13 mouse cellular contexts compared by ENCODE assay signal in the genomic region with DNA sequence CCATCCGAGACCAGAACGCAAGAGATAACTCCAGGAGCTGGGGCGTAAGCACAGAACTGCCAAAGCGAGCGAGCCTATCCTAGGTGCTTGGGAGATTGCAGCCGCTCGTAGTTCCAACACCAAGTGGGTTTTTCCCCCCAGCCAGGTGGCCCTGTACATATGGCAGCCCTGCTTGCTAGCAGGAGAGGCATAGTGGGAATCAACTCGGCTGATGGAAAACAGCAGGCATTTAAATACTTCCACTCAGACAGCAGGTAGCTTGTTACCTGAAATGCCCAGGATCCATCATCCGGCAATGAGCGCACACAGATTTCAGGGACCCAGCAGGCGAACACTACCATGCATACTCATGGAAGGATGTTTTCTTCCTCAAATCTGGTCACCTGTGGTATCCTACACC.
"Had no signal": no experiment of that assay in that cellular context is flagged by ENCODE, and none has a peak within 500 bp of the region (broad histone marks: within the 10 kb centered on the region; RNA-seq: fewer than 3 reads in every experiment).

No protein-coding gene starts in this region.

- H3K9me3 ChIP-seq: limb, embryonic 13.5 days; midbrain, embryonic 13.5 days; neural tube, embryonic 15.5 days had no signal

- H3K27ac ChIP-seq: layer of hippocampus, adult 2 months; limb, embryonic 13.5 days; liver, embryonic 14.5 days; midbrain, embryonic 13.5 days; neural tube, embryonic 15.5 days had no signal

- H3K4me3 ChIP-seq: layer of hippocampus, adult 2 months; limb, embryonic 13.5 days; midbrain, embryonic 13.5 days; myocyte; neural tube, embryonic 15.5 days had no signal

- ATAC-seq: midbrain, embryonic 13.5 days had no signal

- H3K4me1 ChIP-seq: limb, embryonic 13.5 days; midbrain, embryonic 13.5 days had no signal

- DNase-seq: kidney, postnatal 36 days; lung, adult 18-20 months; right cerebral cortex, adult 18-20 months; right cerebral cortex, postnatal 4 days; spleen, adult 18-20 months; thymus, adult 18-20 months; thymus, postnatal 14 days had no signal

- H3K4me2 ChIP-seq: limb, embryonic 13.5 days; midbrain, embryonic 13.5 days; neural tube, embryonic 15.5 days had no signal

- H3K9ac ChIP-seq: limb, embryonic 13.5 days; liver, embryonic 14.5 days; midbrain, embryonic 13.5 days; neural tube, embryonic 15.5 days had no signal

- H3K27me3 ChIP-seq: neural tube, embryonic 15.5 days had no signal

- H3K36me3 ChIP-seq: limb, embryonic 13.5 days; midbrain, embryonic 13.5 days; neural tube, embryonic 15.5 days had no signal
